Mouse (Mus musculus) forebrain, embryonic 16.5 days (tissue): ENCODE measurements around the gene Cyp2b23. TPM values are rescaled to one million over a fixed set of nuclear protein-coding genes. Genes with fewer than 3 reads are reported as not detected.

ENCODE experiments used
- polyA plus RNA-seq: library from polyadenylated mRNA; unstranded; fragments of >200 nt; fragmentation: Nextera tagmentation; extraction: Ambion mirVana; gene quantifications from 2 replicates; pipeline ENCODE4 v1.2.1, GENCODE M21; 2015

Gene Cyp2b23
- polyA plus RNA-seq, 1 experiment from 2014 or later, result not detected

Other genes starting within 250 kb of the Cyp2b23 start
- not detected in 2 replicates for gene Nlrp9a, start 151.4 kb downstream of the Cyp2b23 start, polyA plus RNA-seq
- gene Vmn1r185, start 68.0 kb downstream of the Cyp2b23 start, polyA plus RNA-seq, result not detected in 2 replicates
- gene Cyp2b19, start 70.7 kb upstream of the Cyp2b23 start, polyA plus RNA-seq, result 0.22 and 0.24 TPM in 2 replicates
- not detected in 2 replicates for gene Cyp2g1, start 122.5 kb upstream of the Cyp2b23 start, polyA plus RNA-seq
- 0.29 and 0.41 TPM in 2 replicates for gene Cyp2a5, start 148.9 kb upstream of the Cyp2b23 start, polyA plus RNA-seq